Mouse (Mus musculus): Measurements from ENCODE around the gene 2310033P09Rik.
A peak's percentile ranks its signal among the peaks of the same experiment; 100 is the strongest.

The 2310033P09Rik gene

DNA sequence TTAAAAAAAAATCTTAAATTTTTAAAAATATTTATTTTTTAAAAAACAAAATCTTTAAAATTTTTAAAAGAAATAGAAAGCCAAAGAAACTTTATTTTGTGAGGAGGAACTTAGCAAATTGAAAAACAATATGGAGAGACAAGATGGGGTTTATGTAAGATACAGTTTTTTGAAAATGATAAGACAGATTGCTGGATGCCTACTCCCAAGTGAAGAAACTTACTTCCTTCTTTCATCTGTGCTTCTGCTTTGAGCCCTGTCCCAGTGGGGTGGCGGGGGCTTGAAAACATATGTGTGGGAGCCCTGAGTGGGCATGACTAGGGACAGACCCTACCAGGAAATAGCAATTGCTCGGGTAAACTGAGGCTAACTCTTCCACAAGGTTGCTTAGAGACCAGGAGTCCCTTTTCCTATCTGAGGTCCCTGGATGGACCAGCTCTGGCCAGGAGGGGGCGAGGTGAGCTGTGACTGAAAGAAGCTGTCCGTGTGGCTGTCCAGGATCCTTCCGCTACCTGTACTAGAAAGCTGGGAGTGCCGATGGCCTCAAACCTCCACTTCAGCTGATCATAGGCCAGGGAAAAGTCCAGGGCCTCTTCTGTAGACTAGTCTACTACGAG, 22.1 kb downstream of the 2310033P09Rik start:
- peak; percentile 56 for DNase-seq (ENCODE audit: low spot score)

- DNase-seq (ENCODE audit: low spot score): no peak
Measured at GRCm38 (mm10) chr11:59232797-59233196, 24.7 kb downstream of the 2310033P09Rik start.

DNA sequence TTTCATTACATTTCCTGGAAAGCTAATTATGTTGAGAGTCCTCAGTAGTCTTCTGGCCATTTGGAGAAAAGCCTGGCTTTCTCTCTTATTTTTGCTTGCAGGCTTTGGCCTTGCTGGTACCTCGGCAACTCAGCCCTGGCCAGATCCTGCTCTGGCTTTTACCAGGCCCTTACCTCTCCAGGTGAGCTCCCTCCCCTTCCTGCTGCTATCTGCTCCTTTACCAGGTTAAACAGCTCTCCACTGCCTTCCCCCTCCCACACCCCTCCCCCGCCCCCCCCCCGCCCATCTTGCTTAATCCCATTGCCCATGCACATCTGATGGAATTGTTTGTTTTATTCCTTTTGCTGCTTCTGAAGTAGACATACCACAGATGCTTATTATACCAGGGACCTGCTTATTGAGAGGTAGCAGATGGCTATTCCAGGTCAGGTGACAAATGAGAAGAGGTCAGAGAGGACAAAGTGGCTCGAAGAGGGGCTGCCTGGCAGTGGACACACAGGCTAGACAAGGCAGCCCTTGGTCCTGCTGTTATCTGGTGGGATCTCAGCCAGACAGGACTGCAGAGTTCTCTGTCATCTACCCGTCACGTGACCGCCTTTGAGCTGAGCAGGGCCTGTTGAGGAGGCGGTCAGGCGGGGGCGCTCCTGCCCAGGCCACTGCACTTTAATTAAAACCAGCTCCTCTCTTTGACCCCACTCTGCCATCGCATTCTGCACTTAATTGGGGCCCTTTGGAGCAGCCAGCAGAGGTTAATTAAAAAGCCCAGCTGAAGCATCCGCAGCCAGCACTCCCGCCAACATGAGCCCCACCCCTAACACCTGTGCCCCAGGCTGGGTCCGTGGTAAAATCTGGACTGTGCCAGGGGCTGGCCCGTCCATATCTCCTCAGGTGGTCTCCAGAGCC, 30.7 kb downstream of the 2310033P09Rik start:
- no peak for DNase-seq (ENCODE audit: low spot score)

DNA sequence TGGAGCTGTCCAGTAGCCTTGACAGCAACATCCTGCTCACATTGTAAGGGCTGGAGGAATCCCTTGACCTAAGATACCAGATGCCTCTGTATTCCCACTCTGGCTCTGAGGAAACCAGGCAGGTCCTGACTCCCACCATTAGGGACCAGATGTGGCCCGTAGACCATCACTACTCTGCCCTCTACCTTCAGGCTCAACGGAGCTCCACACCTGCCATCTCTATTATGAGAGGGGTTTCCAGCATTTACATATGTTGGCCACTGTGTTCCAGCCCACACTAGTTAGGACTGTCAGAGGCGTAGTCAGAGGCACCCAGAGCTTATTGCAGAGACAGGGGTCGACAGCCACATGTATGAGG, 31.3 kb downstream of the 2310033P09Rik start:
- no peak for DNase-seq (ENCODE audit: low spot score)

DNA sequence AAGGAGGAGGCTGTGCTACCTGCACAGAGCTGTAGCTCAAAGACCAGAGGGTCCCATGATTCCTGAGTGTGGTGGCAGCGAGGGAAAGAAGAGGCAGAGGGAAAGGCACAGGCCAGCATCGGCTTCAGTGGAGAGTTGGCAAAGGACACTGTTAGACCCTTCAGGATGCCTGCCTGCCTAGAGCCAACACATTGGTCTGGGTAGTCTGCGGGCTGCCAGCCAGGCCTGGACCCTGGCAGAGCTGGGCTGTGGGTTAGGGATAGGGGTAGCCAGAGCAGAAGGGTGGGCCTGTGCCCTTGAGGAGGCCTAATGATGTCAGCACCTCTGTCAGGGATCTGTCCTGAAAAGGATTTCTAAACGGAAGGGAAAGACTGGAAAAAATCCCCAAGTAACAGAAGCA, 31.7 kb downstream of the 2310033P09Rik start:
- DNase-seq (ENCODE audit: low spot score): no peak

- DNase-seq (ENCODE audit: low spot score): no peak
Measured at GRCm38 (mm10) chr11:59241841-59242240, 33.7 kb downstream of the 2310033P09Rik start.

DNA sequence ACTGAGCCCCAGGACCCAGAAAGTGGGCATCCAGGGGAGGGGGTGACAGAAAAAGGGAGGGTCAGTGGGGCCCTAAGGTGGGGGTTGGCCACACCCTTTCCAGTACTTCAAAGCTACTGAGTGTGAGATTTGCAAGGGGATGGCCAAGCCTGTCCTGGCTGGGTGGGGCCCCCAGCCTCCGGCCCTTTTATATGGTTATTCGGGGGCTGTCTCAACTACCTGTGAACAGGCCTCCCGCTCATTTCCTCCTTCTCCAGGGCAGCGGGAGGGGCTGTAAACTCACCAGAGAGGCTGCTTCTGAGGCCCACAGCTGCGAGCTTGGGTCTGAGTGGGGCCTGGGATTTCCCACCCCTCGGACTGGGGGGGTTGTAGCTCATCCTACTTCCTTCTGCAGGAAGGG, 35.7 kb downstream of the 2310033P09Rik start:
- no peak for DNase-seq (ENCODE audit: low spot score)

DNA sequence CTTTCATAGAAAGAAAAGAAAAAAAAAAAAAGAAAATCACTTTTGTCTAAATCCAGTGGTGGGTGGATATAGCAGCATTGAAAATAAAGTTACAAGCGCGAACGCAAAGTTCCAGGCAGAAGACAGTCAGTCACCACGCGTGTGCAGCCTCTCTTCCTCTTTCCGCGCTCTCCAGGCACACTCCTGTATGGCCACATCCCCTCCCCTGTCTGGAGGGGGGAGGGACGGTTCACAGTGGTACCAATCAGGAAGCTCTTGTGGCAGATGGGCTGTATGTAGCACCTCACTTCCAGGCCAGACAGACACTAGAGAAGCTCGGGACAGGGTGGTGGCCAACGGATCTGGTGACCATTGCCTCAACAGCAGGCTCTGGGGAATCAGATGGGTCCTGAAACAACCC, 40.0 kb downstream of the 2310033P09Rik start:
- DNase-seq (ENCODE audit: low spot score): no peak

DNA sequence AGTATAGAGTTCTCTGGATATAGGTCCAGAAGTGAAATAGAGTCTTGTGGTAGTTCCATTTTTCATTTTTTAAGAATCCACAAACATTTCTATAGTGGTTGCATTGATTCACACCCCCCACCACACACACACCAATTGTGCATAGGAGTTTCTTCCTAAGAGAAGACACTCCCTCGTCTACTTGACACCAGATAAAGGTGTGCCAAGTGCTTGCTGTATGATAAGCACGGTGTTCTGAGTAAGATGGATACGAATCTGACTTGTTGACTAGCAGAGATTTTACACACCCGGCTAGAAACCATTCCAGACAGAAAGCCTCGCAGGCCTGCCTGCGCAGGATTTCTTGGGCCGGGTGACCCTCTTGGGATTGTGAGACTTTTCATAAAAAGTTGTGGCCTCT, 51.5 kb downstream of the 2310033P09Rik start:
- DNase-seq (ENCODE audit: low spot score): peak; percentile 42

Measured in c-Kit-positive CD71-positive TER-119-positive erythroid progenitor cells, embryonic 14.5 days (primary cell).